Mouse (Mus musculus): Measurements from ENCODE around the gene E430018J23Rik.

DNA sequence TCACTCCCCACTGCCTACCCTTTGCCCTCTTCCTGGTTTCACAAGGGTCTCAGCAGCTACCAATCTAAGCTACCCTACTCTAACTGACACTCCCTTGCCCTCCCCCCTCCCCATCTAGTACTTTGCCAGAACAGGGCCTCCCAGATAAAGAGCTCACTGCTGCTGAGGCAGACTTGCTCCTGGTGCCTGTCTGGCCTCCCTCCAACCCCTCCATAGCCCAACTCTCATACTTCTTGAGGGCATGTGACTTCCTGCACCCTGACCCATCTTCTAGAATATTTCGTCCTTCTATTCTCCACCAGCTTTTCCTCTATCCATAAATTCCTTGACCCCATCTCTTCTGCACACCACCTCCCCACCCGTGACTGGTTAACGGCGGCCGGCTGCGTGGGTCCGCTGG, 50.5 kb downstream of the E430018J23Rik start:
- TF ChIP-seq CTCF (IDR thresholded peaks at IDR 0.05; ENCODE audit: borderline replicate concordance, control insufficient read depth, extremely low read depth, insufficient read depth, low read length, poor library complexity), result no peak
- no peak for TF ChIP-seq POLR2A (IDR thresholded peaks at IDR 0.05; ENCODE audit: control insufficient read depth, extremely low read depth, insufficient read depth, low read length, poor library complexity)
